Mouse (Mus musculus): ENCODE measurements around the gene Cdk7. TPM values are rescaled to one million over a fixed set of nuclear protein-coding genes. Genes with fewer than 3 reads are reported as not detected.

Gene Cdk7
- polyA plus RNA-seq (2015; fragmentation: Nextera tagmentation; extraction: Ambion mirVana) = 102 and 103 TPM in 2 replicates

DNA sequence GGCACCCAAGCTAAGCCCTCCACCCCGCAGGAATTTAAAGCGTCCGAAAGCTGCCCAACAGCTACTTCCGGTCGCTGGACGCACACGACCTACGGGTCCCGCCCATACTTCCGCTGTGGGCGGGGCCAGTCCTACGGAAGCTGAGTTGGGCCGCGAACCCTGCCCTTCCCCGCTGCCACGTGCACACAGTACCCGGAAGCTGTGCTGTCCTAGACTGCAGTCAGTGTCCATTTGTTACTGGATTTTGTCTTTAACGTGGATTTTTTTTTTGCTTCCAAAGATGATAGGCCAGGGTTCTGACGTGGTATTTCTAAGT is at the start of gene Cdk7:
Cdk7 (minus strand) TSS at position 79 of the 316 bp plus-strand sequence.
- H3K4me3 ChIP-seq (ENCODE audit: low read length) = peak within 1 kb of the TSS; percentile 69
- H3K4me1 ChIP-seq (ENCODE audit: insufficient read depth, low read length) = peaks cover 10% of the 10 kb centered on the region
- H3K9ac ChIP-seq (replicated peaks; ENCODE audit: low read length) = peak within 1 kb of the TSS; percentile 91
- H3K36me3 ChIP-seq (ENCODE audit: insufficient read depth, low read length) = peaks cover 21% of the 10 kb centered on the region
- H3K27ac ChIP-seq (ENCODE audit: low read length) = peak within 1 kb of the TSS; percentile 93
- peak within 1 kb of the TSS; percentile 79 for H3K4me2 ChIP-seq (replicated peaks; ENCODE audit: low read depth, low read length)
- H3K9me3 ChIP-seq (ENCODE audit: low read length) = no peaks in the 10 kb centered on the region
- peak; percentile 99 for ATAC-seq (ENCODE audit: low FRiP score, low TSS enrichment)
- WGBS = under 1% methylated on average over 19 of the region's 19 CpGs
- no peaks in the 10 kb centered on the region for H3K27me3 ChIP-seq (ENCODE audit: insufficient read depth, low read length)

DNA sequence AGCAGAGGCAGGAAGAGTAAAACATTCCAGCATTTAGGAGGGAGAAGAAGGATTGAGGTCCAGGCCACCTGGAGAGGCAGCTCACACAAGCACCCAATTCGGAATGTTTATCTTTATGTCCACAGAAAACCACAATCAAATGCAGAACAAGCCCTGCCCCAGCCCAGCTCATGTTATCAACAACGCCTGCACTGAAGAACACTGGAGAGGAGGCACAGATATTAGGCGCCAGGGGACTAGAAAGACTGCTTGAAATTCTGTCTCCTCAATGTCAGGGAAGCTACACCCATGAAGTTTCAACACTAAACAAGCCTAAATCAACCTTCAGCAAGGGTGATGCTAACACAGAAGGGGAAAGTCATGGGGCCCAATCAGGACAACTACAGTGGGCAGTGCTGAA is 46.8 kb upstream of the Cdk7 start:
- peaks cover 14% of the 10 kb centered on the region for H3K4me1 ChIP-seq (ENCODE audit: insufficient read depth, low read length)
- WGBS = 81% methylated on average over 3 of the region's 3 CpGs
- no peak overlapping the region for H3K4me3 ChIP-seq (ENCODE audit: low read length)
- no peak overlapping the region for H3K4me2 ChIP-seq (replicated peaks; ENCODE audit: low read depth, low read length)
- no peak overlapping the region for H3K9ac ChIP-seq (replicated peaks; ENCODE audit: low read length)
- ATAC-seq (ENCODE audit: low FRiP score, low TSS enrichment) = no peak
- no peak overlapping the region for H3K27ac ChIP-seq (ENCODE audit: low read length)
- no peaks in the 10 kb centered on the region for H3K27me3 ChIP-seq (ENCODE audit: insufficient read depth, low read length)
- no peaks in the 10 kb centered on the region for H3K9me3 ChIP-seq (ENCODE audit: low read length)
- peaks cover 29% of the 10 kb centered on the region for H3K36me3 ChIP-seq (ENCODE audit: insufficient read depth, low read length)

DNA sequence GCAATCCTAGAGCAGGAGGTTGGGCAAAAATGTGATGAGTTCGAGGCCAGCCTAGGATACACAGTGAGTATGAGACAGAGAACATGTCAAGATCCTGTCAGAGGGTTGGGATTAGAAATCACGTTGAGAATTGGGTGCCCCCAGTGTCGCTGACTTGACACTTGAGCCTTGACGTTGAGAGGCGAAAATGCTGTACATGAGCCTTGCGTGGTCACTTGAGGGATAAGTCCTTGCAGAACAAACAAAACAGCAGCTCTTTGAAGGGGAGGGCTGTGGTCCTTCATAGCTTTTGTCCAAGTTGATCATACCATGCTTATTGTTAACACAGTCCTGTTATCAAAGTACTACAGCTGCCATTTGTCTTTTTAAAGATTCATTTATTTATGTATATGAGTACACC is 46.0 kb upstream of the Cdk7 start:
- Histone ChIP-seq H3K4me2 (replicated peaks; ENCODE audit: low read depth, low read length) (peak overlapping the region; percentile 90), H3K9ac (replicated peaks; ENCODE audit: low read length) (no peak overlapping the region)

DNA sequence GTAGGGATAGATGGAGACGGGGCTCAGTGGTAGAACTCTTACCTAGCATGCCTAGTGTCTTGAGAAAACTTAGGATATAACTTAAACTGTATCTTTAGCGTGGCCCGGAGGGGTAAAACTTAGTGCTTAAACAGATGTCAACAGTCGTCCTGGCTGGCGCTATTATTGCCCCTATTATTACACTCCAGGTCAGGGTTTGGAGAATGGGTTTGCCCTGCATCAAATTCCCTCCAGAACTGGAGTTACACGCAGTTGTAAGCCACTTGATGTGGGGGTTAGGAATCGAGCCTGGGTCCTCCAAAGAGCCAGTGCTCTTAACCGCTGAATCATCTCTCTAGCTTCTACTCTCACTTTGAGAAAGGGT is 45.3 kb upstream of the Cdk7 start:
- peak overlapping the region; percentile 70 for H3K27ac ChIP-seq (ENCODE audit: low read length)
- peak overlapping the region; percentile 87 for H3K9ac ChIP-seq (replicated peaks; ENCODE audit: low read length)
- 9% methylated on average over 8 of the region's 8 CpGs for WGBS
- H3K27me3 ChIP-seq (ENCODE audit: insufficient read depth, low read length) = no peaks in the 10 kb centered on the region
- H3K4me1 ChIP-seq (ENCODE audit: insufficient read depth, low read length) = peaks cover 14% of the 10 kb centered on the region
- peak overlapping the region; percentile 90 for H3K4me2 ChIP-seq (replicated peaks; ENCODE audit: low read depth, low read length)
- peak overlapping the region; percentile 91 for H3K4me3 ChIP-seq (ENCODE audit: low read length)
- no peaks in the 10 kb centered on the region for H3K9me3 ChIP-seq (ENCODE audit: low read length)
- H3K36me3 ChIP-seq (ENCODE audit: insufficient read depth, low read length) = peaks cover 25% of the 10 kb centered on the region; the same call in 1 of the 2 replicates
- no peak for ATAC-seq (ENCODE audit: low FRiP score, low TSS enrichment)

More for the DNA sequence above, 46.0 kb upstream of the Cdk7 start:
- peaks cover 14% of the 10 kb centered on the region for H3K4me1 ChIP-seq (ENCODE audit: insufficient read depth, low read length)
- H3K4me3 ChIP-seq (ENCODE audit: low read length) = peak overlapping the region; percentile 91; the same call in 1 of the 2 replicates
- peaks cover 29% of the 10 kb centered on the region; the same call in 1 of the 2 replicates for H3K36me3 ChIP-seq (ENCODE audit: insufficient read depth, low read length)
- H3K27me3 ChIP-seq (ENCODE audit: insufficient read depth, low read length) = no peaks in the 10 kb centered on the region
- H3K27ac ChIP-seq (ENCODE audit: low read length) = peak overlapping the region; percentile 70; the same call in 1 of the 2 replicates
- no peak for ATAC-seq (ENCODE audit: low FRiP score, low TSS enrichment)
- H3K9me3 ChIP-seq (ENCODE audit: low read length) = no peaks in the 10 kb centered on the region
- WGBS = 59% methylated on average over 6 of the region's 6 CpGs

DNA sequence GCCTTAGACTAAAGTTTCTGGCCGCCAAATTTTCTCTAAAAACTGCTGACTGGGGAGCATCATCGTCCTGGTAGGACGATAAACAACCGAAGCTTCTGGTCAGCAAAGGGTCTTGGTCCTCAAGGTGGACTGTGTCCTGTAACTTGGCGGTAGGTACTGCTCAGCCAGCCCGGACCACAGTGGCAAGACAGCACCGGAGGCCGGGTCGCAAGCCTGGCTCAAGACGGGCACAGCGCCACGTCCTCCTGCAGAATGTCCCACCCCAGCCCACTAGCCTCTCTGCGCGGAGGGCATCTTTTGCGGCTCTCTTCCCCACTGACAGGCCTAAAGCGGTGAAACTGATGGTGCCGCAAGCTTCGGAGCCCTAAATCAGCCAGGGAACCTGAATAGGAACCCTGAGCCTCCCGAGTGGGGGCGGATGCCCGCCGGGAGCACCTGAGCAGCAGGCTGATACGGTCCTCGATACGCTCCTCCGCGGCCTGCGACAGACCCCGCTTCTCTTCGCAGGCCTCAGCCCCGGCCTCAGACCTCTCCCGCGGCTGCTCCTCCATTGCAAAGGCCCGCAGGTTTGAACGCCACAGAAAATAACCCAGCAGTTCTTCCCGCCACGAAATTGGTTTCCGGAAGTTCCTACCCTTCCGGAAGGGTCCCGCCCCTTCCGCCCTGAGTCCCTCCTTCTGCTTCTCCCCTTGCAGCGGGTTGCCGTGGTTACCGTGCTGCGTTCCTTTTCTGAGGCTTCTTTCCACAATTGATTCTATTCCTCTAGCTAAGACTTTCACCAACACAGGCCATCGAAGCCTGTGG is 44.7 kb upstream of the Cdk7 start, which contains the start of gene Cenph:
Cenph (minus strand) TSS at position 648 of the 804 bp plus-strand sequence.
- Histone ChIP-seq H3K4me1 (ENCODE audit: insufficient read depth, low read length) (peaks cover 14% of the 10 kb centered on the region), H3K4me3 (ENCODE audit: low read length) (peak within 1 kb of the TSS; percentile 91), H3K9ac (replicated peaks; ENCODE audit: low read length) (peak within 1 kb of the TSS; percentile 87), H3K27ac (ENCODE audit: low read length) (peak within 1 kb of the TSS; percentile 70), H3K9me3 (ENCODE audit: low read length) (no peaks in the 10 kb centered on the region), H3K36me3 (ENCODE audit: insufficient read depth, low read length) (peaks cover 26% of the 10 kb centered on the region; the same call in 1 of the 2 replicates), H3K4me2 (replicated peaks; ENCODE audit: low read depth, low read length) (peak within 1 kb of the TSS; percentile 90), H3K27me3 (ENCODE audit: insufficient read depth, low read length) (no peaks in the 10 kb centered on the region)
- under 1% methylated on average over 46 of the region's 46 CpGs for WGBS
- ATAC-seq (ENCODE audit: low FRiP score, low TSS enrichment) = peak; percentile 93

DNA sequence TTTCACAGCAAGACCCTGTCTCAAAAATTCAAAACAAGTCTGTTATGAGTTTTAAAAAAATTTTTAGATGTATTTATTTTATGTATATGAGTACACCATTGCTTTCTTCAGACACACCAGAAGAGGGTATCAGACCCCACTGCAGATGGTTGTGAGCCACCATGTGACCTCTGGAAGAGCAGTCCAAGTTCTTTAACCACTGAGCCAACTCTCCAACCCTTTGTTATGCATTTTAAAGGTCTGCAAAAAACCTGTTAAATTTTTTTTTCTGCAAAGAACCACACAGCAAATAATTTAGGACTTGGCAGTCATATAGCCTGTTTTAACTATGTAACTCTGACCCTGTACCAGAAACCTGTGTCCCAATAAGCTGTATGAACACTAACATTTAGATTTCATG is 44.0 kb upstream of the Cdk7 start:
- Histone ChIP-seq H3K27ac (ENCODE audit: low read length) (no peak overlapping the region), H3K27me3 (ENCODE audit: insufficient read depth, low read length) (no peaks in the 10 kb centered on the region), H3K4me3 (ENCODE audit: low read length) (peak overlapping the region; percentile 91), H3K36me3 (ENCODE audit: insufficient read depth, low read length) (peaks cover 25% of the 10 kb centered on the region), H3K9me3 (ENCODE audit: low read length) (no peaks in the 10 kb centered on the region), H3K9ac (replicated peaks; ENCODE audit: low read length) (peak overlapping the region; percentile 87), H3K4me1 (ENCODE audit: insufficient read depth, low read length) (peaks cover 14% of the 10 kb centered on the region), H3K4me2 (replicated peaks; ENCODE audit: low read depth, low read length) (peak overlapping the region; percentile 90)
- no peak for ATAC-seq (ENCODE audit: low FRiP score, low TSS enrichment)

DNA sequence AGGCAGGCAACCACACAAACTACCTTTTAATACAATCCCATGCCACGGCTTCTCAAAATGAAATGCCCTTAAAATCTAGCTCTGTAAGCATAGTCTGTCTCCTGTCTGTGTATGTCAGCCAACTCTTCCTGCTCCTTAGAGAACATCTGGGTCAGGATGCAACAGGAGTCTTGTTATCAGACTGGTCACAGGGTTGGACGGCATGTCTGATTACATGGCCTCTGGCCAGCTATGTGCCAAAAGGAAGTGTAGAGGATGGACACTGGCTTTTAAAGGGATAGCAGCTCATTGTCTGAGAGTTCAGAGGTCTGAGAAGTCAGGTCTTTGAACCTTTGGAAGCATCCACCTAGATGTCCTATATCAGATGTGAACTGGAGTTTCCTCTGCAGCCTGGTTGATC is 24.6 kb upstream of the Cdk7 start:
- Histone ChIP-seq H3K4me3 (ENCODE audit: low read length) (no peak overlapping the region), H3K9ac (replicated peaks; ENCODE audit: low read length) (no peak overlapping the region), H3K36me3 (ENCODE audit: insufficient read depth, low read length) (peaks cover 9% of the 10 kb centered on the region), H3K9me3 (ENCODE audit: low read length) (no peaks in the 10 kb centered on the region), H3K27me3 (ENCODE audit: insufficient read depth, low read length) (no peaks in the 10 kb centered on the region), H3K4me1 (ENCODE audit: insufficient read depth, low read length) (peaks cover 3% of the 10 kb centered on the region; the same call in 1 of the 2 replicates), H3K4me2 (replicated peaks; ENCODE audit: low read depth, low read length) (no peak overlapping the region), H3K27ac (ENCODE audit: low read length) (no peak overlapping the region)
- 88% methylated on average over 2 of the region's 2 CpGs for WGBS
- ATAC-seq (ENCODE audit: low FRiP score, low TSS enrichment) = no peak

DNA sequence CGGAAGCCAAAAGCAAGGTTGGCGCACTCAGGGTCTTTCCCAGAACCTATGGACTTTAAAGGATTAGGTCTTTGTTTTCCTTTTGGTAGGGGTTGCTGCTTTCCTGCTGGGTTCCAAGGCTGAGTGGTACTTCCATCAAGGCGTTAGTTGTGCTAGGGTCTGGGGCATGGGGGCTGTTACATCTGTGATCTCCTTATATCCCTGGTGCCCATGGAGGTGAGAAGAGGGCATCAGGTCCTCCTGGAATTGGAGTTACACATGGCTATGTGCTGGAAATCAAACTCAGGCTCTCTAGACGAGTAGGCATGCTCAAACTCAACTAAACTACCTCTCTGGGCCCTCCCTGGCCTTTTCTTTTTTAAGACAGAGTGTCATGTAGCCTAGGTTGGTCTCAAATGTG is 23.4 kb upstream of the Cdk7 start:
- Histone ChIP-seq H3K4me1 (ENCODE audit: insufficient read depth, low read length) (peaks cover 3% of the 10 kb centered on the region; the same call in 1 of the 2 replicates), H3K27me3 (ENCODE audit: insufficient read depth, low read length) (no peaks in the 10 kb centered on the region), H3K9ac (replicated peaks; ENCODE audit: low read length) (no peak overlapping the region), H3K27ac (ENCODE audit: low read length) (no peak overlapping the region), H3K9me3 (ENCODE audit: low read length) (no peaks in the 10 kb centered on the region), H3K36me3 (ENCODE audit: insufficient read depth, low read length) (no peaks in the 10 kb centered on the region), H3K4me2 (replicated peaks; ENCODE audit: low read depth, low read length) (no peak overlapping the region), H3K4me3 (ENCODE audit: low read length) (no peak overlapping the region)
- no peak for ATAC-seq (ENCODE audit: low FRiP score, low TSS enrichment)
- 75% methylated on average over 4 of the region's 4 CpGs for WGBS

DNA sequence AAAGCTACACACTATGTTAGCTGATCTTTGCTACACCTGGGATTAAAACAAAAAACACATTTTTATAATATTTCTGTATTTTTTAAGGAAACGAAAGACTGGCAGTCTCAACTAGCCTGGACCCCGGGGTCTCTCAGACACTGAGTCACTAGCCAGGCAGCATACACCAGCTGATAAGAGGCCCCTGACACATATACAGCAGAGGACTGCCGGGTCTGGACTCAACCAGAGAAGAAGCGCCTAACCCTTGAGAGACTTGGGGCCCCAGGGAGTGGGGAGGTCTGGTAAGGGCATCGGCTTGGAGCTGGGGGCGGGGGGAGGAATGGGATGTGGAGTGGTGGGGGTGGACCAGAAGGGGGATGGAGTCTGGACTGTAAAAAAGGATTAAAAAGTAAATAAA is 22.3 kb upstream of the Cdk7 start:
- H3K9ac ChIP-seq (replicated peaks; ENCODE audit: low read length) = no peak overlapping the region
- no peaks in the 10 kb centered on the region for H3K36me3 ChIP-seq (ENCODE audit: insufficient read depth, low read length)
- H3K9me3 ChIP-seq (ENCODE audit: low read length) = no peaks in the 10 kb centered on the region
- no peak for ATAC-seq (ENCODE audit: low FRiP score, low TSS enrichment)
- H3K27me3 ChIP-seq (ENCODE audit: insufficient read depth, low read length) = no peaks in the 10 kb centered on the region
- no peak overlapping the region for H3K27ac ChIP-seq (ENCODE audit: low read length)
- H3K4me3 ChIP-seq (ENCODE audit: low read length) = no peak overlapping the region
- 74% methylated on average over 6 of the region's 6 CpGs for whole genome bisulfite sequencing
- peaks cover 3% of the 10 kb centered on the region; the same call in 1 of the 2 replicates for H3K4me1 ChIP-seq (ENCODE audit: insufficient read depth, low read length)
- no peak overlapping the region for H3K4me2 ChIP-seq (replicated peaks; ENCODE audit: low read depth, low read length)

DNA sequence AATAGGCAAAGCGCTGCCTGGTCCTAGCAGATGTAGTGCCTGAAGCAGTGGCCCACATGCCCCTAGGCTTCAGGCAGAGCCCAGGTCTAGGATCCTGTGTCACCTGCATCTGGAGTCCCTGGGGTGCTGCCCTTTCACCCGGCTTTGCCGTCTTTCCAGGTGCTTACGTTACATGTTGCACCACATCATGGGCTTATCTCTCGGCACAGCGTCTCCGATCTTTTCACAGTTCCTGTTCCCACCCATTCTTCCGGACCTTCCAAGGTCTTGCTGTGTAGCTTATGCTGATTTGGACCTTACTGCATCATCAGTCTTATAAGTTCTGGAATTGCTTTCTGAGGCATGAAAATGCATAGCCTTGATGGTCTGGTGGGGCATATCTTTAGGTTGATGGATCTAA is 21.8 kb upstream of the Cdk7 start:
- no peaks in the 10 kb centered on the region for H3K36me3 ChIP-seq (ENCODE audit: insufficient read depth, low read length)
- ATAC-seq (ENCODE audit: low FRiP score, low TSS enrichment) = no peak
- H3K4me3 ChIP-seq (ENCODE audit: low read length) = no peak overlapping the region
- H3K4me2 ChIP-seq (replicated peaks; ENCODE audit: low read depth, low read length) = no peak overlapping the region
- no peak overlapping the region for H3K9ac ChIP-seq (replicated peaks; ENCODE audit: low read length)
- H3K27me3 ChIP-seq (ENCODE audit: insufficient read depth, low read length) = no peaks in the 10 kb centered on the region
- H3K9me3 ChIP-seq (ENCODE audit: low read length) = no peaks in the 10 kb centered on the region
- 90% methylated on average over 8 of the region's 8 CpGs for WGBS
- no peak overlapping the region for H3K27ac ChIP-seq (ENCODE audit: low read length)
- peaks cover 3% of the 10 kb centered on the region; the same call in 1 of the 2 replicates for H3K4me1 ChIP-seq (ENCODE audit: insufficient read depth, low read length)

Measured in kidney, embryonic 16.5 days (tissue).